Mouse (Mus musculus) liver, embryonic 16.5 days (tissue): ENCODE measurements around the gene Adig. TPM values are rescaled to one million over a fixed set of nuclear protein-coding genes. Genes with fewer than 3 reads are reported as not detected.

Source experiments
- ATAC-seq: fragments of 200-750 bp; cut with Nextera tagmentation; 2 replicates; pipeline ENCODE4 v1.8.0; 2017; ENCODE audit warnings: low read depth, mild to moderate bottlenecking, moderate number of reproducible peaks, moderate library complexity
- H3K27ac ChIP-seq: fragments of 300-500 bp; sonication (generic); 2 replicates; pipeline ENCODE4 v1.5.1; 2014; ENCODE audit warnings: mild to moderate bottlenecking, low read length
- H3K27me3 ChIP-seq: fragments of 300-500 bp; sonication (generic); 2 replicates; pipeline ENCODE4 v1.6.1; 2014; ENCODE audit warnings: low read depth, low read length, mixed read lengths; ENCODE audit not compliant: control insufficient read depth, insufficient read depth
- H3K36me3 ChIP-seq: fragments of 300-500 bp; sonication (generic); 2 replicates; pipeline ENCODE4 v1.6.1; 2014; ENCODE audit warnings: mild to moderate bottlenecking; ENCODE audit not compliant: control insufficient read depth, insufficient read depth
- H3K4me1 ChIP-seq: fragments of 300-500 bp; sonication (generic); 2 replicates; pipeline ENCODE4 v1.6.1; 2014; ENCODE audit warnings: low read depth, low read length, mixed read lengths; ENCODE audit not compliant: control insufficient read depth
- H3K4me2 ChIP-seq: fragments of 300-500 bp; sonication (generic); 2 replicates; pipeline ENCODE4 v1.6.1; 2014; ENCODE audit warnings: low read depth, low read length, mixed read lengths
- H3K4me3 ChIP-seq: fragments of 300-500 bp; sonication (generic); 2 replicates; pipeline ENCODE4 v1.5.1; 2014; ENCODE audit warnings: low read depth, mild to moderate bottlenecking, low read length
- H3K9ac ChIP-seq: fragments of 300-500 bp; sonication (generic); 2 replicates; pipeline ENCODE4 v1.6.1; 2014; ENCODE audit warnings: low read depth, low read length
- H3K9me3 ChIP-seq: fragments of 300-500 bp; sonication (generic); replicated peaks from 2 replicates; pipeline ENCODE4 v1.6.1; 2016; ENCODE audit warnings: low read length; ENCODE audit not compliant: control insufficient read depth
- WGBS: fragments of 180-500 bp; shearing (Covaris S2); extraction: QIAGEN DNeasy Blood & Tissue Kit; methylation state at CpG from one replicate; pipeline ENCODE4 v1.1.7; 2014; ENCODE audit not compliant: insufficient replicate concordance; 5-methylcytosine and 5-hydroxymethylcytosine counted together
- polyA plus RNA-seq: library from polyadenylated mRNA; unstranded; fragments of >200 nt; fragmentation: Nextera tagmentation; extraction: Ambion mirVana; gene quantifications from 2 replicates; pipeline ENCODE4 v1.2.1, GENCODE M21; 2015

Gene Adig
- polyA plus RNA-seq, 1 experiment from 2014 or later: not detected

DNA sequence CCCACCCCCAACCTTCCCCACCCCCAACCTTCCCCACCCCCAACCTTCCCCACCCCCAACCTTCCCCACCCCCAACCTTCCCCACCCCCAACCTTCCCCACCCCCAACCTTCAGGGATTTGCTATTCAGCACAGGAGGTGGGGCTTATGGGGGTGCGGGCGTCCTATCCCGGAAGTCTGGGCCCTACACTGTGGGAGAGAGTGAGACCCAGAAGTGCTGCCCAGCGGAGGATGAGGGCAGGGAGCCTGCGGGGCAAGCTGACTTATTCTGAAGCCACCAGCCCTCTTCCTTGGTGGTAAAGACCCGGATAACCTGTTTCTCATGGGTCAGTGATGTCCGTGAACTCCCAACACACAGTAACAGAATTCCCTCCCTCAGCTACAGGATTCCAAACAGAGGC lies 52.8 kb downstream of the Adig start:
- no peaks in the 10 kb centered on the region for H3K4me1 ChIP-seq
- no peak overlapping the region for H3K4me3 ChIP-seq
- WGBS: 2% methylated on average over 7 of the region's 7 CpGs
- H3K27me3 ChIP-seq: peaks cover 24% of the 10 kb centered on the region
- H3K27ac ChIP-seq: no peak overlapping the region
- H3K36me3 ChIP-seq: no peaks in the 10 kb centered on the region
- H3K4me2 ChIP-seq: no peak overlapping the region
- no peak for ATAC-seq
- no peaks in the 10 kb centered on the region for H3K9me3 ChIP-seq
- H3K9ac ChIP-seq: no peak overlapping the region

- Histone ChIP-seq H3K27ac (no peak overlapping the region), H3K27me3 (peaks cover 24% of the 10 kb centered on the region), H3K9me3 (no peaks in the 10 kb centered on the region), H3K4me3 (no peak overlapping the region), H3K36me3 (no peaks in the 10 kb centered on the region), H3K4me1 (no peaks in the 10 kb centered on the region), H3K9ac (no peak overlapping the region), H3K4me2 (0 out of 2 replicates have a peak overlapping the region, but pooled peaks have one; percentile 0)
- ATAC-seq: no peak
- WGBS: 2% methylated on average over 8 of the region's 8 CpGs
These were observed 53.4 kb downstream of the Adig start for GRCm38 (mm10) chr2:158555812-158556211.

- Histone ChIP-seq H3K4me2 (0 out of 2 replicates have a peak overlapping the region, but pooled peaks have one; percentile 0), H3K36me3 (no peaks in the 10 kb centered on the region), H3K4me3 (no peak overlapping the region), H3K27me3 (peaks cover 24% of the 10 kb centered on the region), H3K27ac (no peak overlapping the region), H3K9ac (no peak overlapping the region), H3K4me1 (no peaks in the 10 kb centered on the region), H3K9me3 (no peaks in the 10 kb centered on the region)
- ATAC-seq: no peak
- 3% methylated on average over 20 of the region's 20 CpGs for WGBS
These were observed 53.8 kb downstream of the Adig start for GRCm38 (mm10) chr2:158556225-158556624.

DNA sequence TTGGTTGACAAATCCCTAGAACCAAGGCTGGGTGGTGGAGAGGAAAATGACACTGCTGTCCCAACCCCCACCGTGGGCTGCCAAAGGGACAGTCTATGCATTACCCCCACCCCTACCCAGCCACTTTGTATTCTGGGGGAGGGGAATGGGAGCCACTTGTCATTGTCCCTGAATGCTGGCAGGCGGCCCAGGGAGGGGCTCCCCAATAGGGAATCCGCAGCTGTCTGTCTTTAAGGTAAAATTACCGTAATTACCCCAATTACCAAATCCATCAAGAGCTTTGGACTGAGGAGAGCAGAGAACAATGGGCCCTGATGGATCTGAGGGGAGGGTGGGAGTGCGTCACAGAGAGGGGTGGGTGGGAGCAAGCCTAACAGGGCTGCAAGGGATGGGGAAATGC lies 54.3 kb downstream of the Adig start:
- Histone ChIP-seq H3K4me2 (no peak overlapping the region), H3K27me3 (peaks cover 24% of the 10 kb centered on the region)
- 15% methylated on average over 5 of the region's 5 CpGs for WGBS

More for the DNA sequence above, 54.3 kb downstream of the Adig start:
- Histone ChIP-seq H3K9ac (no peak overlapping the region), H3K27ac (no peak overlapping the region), H3K4me3 (no peak overlapping the region), H3K4me1 (no peaks in the 10 kb centered on the region), H3K36me3 (no peaks in the 10 kb centered on the region), H3K9me3 (no peaks in the 10 kb centered on the region)
- ATAC-seq: no peak

Other genes with a start within 250 kb of the Adig start
- not detected in 2 replicates for gene Bpi, start 244.5 kb upstream of the Adig start, polyA plus RNA-seq
- 61.5 and 69.9 TPM in 2 replicates for gene Lbp, start 196.1 kb upstream of the Adig start, polyA plus RNA-seq
- gene Snhg11, start 127.0 kb upstream of the Adig start, polyA plus RNA-seq: 1.2 and 2.6 TPM in 2 replicates
- 4.4 and 4.7 TPM in 2 replicates for gene Ralgapb, start 92.8 kb upstream of the Adig start, polyA plus RNA-seq
- gene Arhgap40, start 10.2 kb downstream of the Adig start, polyA plus RNA-seq: not detected in 2 replicates
- gene Slc32a1, start 108.2 kb downstream of the Adig start, polyA plus RNA-seq: not detected in 2 replicates
- 1.8 and 2.3 TPM in 2 replicates for gene Actr5, start 122.3 kb downstream of the Adig start, polyA plus RNA-seq
- 1.6 TPM in 2 replicates for gene Ppp1r16b, start 162.8 kb downstream of the Adig start, polyA plus RNA-seq